ENCODE assay signal across 9 mouse cellular contexts in the genomic region with DNA sequence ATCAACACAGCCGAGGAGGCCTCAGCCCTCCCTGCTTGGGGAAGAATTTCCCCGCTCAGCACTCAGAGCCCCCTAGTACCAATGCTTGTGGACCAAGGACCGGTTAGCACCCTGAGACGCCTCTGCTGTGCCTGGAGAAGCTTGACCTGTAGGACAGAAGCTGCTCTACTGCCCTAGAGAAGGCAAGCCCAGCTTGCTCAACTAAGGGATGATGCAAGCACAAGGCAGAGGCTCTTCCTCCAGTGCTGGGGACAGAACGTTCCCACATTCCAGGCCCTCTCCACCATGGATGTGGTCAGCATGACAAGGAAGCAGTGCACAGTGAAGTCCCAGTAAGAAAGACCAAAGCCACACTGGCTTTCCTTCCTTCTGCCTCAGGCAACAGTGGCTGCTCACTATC.
DNase-seq lines count a peak whose midpoint lies in the region; ATAC-seq and TF ChIP-seq lines count a peak whose summit lies in the region.
"Had no signal": no experiment of that assay in that cellular context is flagged by ENCODE, and none has a peak within 500 bp of the region (broad histone marks: within the 10 kb centered on the region; RNA-seq: fewer than 3 reads in every experiment).

No protein-coding gene starts in this region.

- H3K4me1 ChIP-seq in heart, embryonic 14.5 days (ENCODE audit: control insufficient read depth in 2 of 2, insufficient read depth in 2 of 2, low read length in 2 of 2), result peaks cover 23 to 39% of the 10 kb centered on the region in 2 experiments
- peaks cover 18% of the 10 kb centered on the region; the same call in 1 of the 2 replicates for H3K4me1 ChIP-seq in lung, postnatal 0 days (ENCODE audit: insufficient read depth, low read depth, low read length)
- H3K4me1 ChIP-seq: hindbrain, embryonic 15.5 days had no signal

- H3K9me3 ChIP-seq in heart, embryonic 14.5 days (ENCODE audit: control insufficient read depth, low read length), result no peaks in the 10 kb centered on the region
- H3K9me3 ChIP-seq in lung, postnatal 0 days (ENCODE audit: low read length), result no peaks in the 10 kb centered on the region
- H3K9me3 ChIP-seq: hindbrain, embryonic 15.5 days had no signal

- no peak overlapping the region for H3K9ac ChIP-seq in heart, embryonic 14.5 days (ENCODE audit: low read length)
- no peak overlapping the region for H3K9ac ChIP-seq in lung, postnatal 0 days (replicated peaks; ENCODE audit: low read depth)
- H3K9ac ChIP-seq: hindbrain, embryonic 15.5 days had no signal

- TF ChIP-seq CTCF in lung, postnatal 0 days (IDR thresholded peaks at IDR 0.05), result no peak

- H3K4me3 ChIP-seq in heart, embryonic 14.5 days (ENCODE audit: control insufficient read depth in 1 of 2, insufficient read depth in 1 of 2, low read depth in 1 of 2, low read length in 2 of 2), result no peak overlapping the region
- H3K4me3 ChIP-seq in lung, postnatal 0 days (ENCODE audit: low read depth, low read length), result no peak overlapping the region
- H3K4me3 ChIP-seq: hindbrain, embryonic 15.5 days had no signal

- H3K27me3 ChIP-seq in heart, embryonic 14.5 days (ENCODE audit: control insufficient read depth, insufficient read depth, low read length), result no peaks in the 10 kb centered on the region
- no peaks in the 10 kb centered on the region for H3K27me3 ChIP-seq in lung, postnatal 0 days (replicated peaks; ENCODE audit: insufficient read depth, low read length)
- H3K27me3 ChIP-seq: hindbrain, embryonic 15.5 days had no signal

- peak overlapping the region; percentile 2 to 24; a peak in 2 of 4 replicates for H3K27ac ChIP-seq in heart, embryonic 14.5 days (replicated peaks in 1 of 2; ENCODE audit: control insufficient read depth in 1 of 2, insufficient read depth in 1 of 2, low read depth in 2 of 2, low read length in 2 of 2)
- H3K27ac ChIP-seq in lung, postnatal 0 days (ENCODE audit: low read length), result peak overlapping the region; percentile 82
- H3K27ac ChIP-seq: hindbrain, embryonic 15.5 days had no signal

- no peak overlapping the region for H3K4me2 ChIP-seq in heart, embryonic 14.5 days (ENCODE audit: low read length)
- H3K4me2 ChIP-seq in lung, postnatal 0 days (replicated peaks; ENCODE audit: low read depth, low read length), result no peak overlapping the region
- H3K4me2 ChIP-seq: hindbrain, embryonic 15.5 days had no signal

- peak; percentile 44 for DNase-seq in urinary bladder, postnatal 14 days (ENCODE audit: low spot score)
- DNase-seq in urinary bladder, postnatal 25 days (ENCODE audit: low spot score), result no peak
- DNase-seq in lung, postnatal 0 days (ENCODE audit: low spot score), result peak; percentile 95
- DNase-seq in cerebellum, postnatal 25 days, result no peak
- DNase-seq in frontal cortex, postnatal 25 days (ENCODE audit: low spot score in 2 of 2), result no peak
- no peak for DNase-seq in cerebellum, postnatal 14 days

- no peaks in the 10 kb centered on the region for H3K36me3 ChIP-seq in heart, embryonic 14.5 days (ENCODE audit: control insufficient read depth, insufficient read depth, low read length)
- no peaks in the 10 kb centered on the region for H3K36me3 ChIP-seq in lung, postnatal 0 days (ENCODE audit: insufficient read depth, low read length)
- H3K36me3 ChIP-seq: hindbrain, embryonic 15.5 days had no signal

- 29% methylated on average over 5 of the region's 5 CpGs for WGBS in heart, embryonic 14.5 days
- WGBS in lung, postnatal 0 days, result 36% methylated on average over 5 of the region's 5 CpGs

- TF ChIP-seq EP300 in lung, postnatal 0 days (IDR thresholded peaks at IDR 0.05), result peak; percentile 100

- no peak; the same call in 1 of the 2 replicates for ATAC-seq in heart, embryonic 14.5 days (ENCODE audit: insufficient number of reproducible peaks, insufficient read depth, low FRiP score, low read depth)
- peak; percentile 89 for ATAC-seq in lung, postnatal 0 days
- ATAC-seq in activated CD4-positive, CD25-positive, alpha-beta regulatory T cell, adult 4 months, result no peak

Comparison
In these comparisons a context has a peak if more than half of its experiments do, and no peak if none do; other contexts are left out.
1. DNase-seq: peak in urinary bladder, postnatal 14 days (single experiment) and lung, postnatal 0 days (single experiment); none in urinary bladder, postnatal 25 days (single experiment), cerebellum, postnatal 25 days (0 of 2), frontal cortex, postnatal 25 days (0 of 2) and cerebellum, postnatal 14 days (0 of 2).